Mouse (Mus musculus) heart, postnatal 25 days (tissue): ENCODE measurements around the gene Acss1. TPM values are rescaled to one million over a fixed set of nuclear protein-coding genes. Genes with fewer than 3 reads are reported as not detected.

Source experiments
- DNase-seq: peaks from one replicate; pipeline ENCODE4 v3.0.0; 2022; ENCODE audit warnings: low spot score
- intact Hi-C: fragments of 180-260 bp; cut with DNase I; formaldehyde crosslinking; loops from one replicate; pipeline ENCODE4 v1.15.1; 2025
- total RNA-seq, 2 experiments: library from RNA; stranded (reverse); gene quantifications; 2 replicates each; pipeline ENCODE4 v1.2.3; 2021

Acss1 gene
- total RNA-seq, 2 experiments from 2014 or later = 217 to 247 TPM

GRCm38 (mm10) chr2:150646411-150647121, 21.7 kb downstream of the Acss1 start:
- intact Hi-C loops = no loop called here

DNA sequence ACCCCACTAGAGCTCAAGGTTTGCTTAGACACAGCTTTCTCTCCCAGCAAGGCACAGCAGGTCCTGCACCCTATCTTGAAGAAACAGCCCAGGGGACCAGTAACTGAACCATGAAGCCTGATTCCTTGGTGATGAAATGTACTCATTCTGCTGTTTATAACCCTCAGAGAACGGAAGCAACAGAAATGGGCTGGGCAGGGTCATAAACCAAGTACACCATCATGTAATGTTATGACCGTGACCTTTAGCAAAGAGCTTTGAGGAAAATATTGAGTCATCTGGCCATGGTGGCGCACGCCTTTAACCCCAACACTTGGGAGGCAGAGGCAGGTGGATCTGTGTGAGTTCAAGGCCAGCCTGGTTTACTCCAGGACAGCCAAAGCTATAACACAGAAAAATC, 23.1 kb downstream of the Acss1 start:
- intact Hi-C loops = no loop called here
- DNase-seq = no peak

More at GRCm38 (mm10) chr2:150646411-150647121, 21.7 kb downstream of the Acss1 start:
- DNase-seq = no peak

DNA sequence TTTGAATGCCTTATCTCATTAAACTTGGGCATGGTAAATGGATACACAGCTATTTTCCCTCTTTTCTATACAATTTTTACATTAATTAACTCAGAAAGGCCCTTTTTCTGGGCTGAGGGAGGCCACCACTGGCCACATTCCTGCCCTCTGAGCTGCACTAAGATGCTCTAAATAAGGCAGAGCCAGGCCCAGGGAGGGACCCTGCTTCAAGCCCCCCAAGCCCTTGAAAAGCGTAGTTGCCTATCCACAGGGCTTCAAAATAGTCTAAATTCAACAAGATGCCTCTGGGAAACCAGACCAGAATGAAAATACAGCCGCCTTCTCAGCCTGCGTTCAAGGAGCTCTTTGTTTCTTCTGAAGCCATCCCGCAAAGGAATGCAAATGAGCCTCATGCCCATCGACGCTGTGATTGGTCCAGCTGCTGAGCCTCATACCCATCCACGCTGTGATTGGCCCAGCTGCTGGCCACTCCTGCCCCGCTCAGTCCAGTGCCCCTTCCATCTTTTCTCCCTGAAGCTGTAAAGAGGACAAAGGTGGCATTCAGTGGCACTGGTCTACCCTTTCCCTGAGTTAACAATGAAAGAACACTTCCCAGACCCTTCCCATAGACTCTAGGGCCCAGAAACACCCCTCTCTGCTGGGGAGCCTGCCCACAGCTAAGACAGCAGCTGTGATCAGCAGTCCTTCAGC, 24.4 kb downstream of the Acss1 start:
- DNase-seq = no peak
- intact Hi-C loops = no loop called here

DNA sequence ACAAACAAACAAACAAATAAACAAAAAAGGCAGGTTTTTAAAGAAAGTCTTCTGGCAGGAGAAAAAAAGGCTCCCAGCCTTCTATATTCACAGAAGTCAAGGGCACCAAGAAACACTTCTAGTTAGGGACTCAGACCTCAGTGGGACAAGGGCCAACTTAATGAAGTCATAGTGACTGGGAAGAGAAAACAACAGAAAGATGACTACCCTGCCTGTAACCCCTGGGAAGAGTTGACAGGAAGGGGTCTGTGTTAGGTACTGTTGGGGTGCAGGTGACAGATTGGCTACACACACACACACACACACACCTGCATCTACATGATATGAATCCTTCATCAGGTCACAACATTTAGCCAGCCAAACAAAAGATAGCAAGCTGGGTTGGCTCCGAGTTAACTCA, 25.1 kb downstream of the Acss1 start:
- DNase-seq = no peak
- intact Hi-C loops = no loop called here

GRCm38 (mm10) chr2:150638370-150638733, 29.9 kb downstream of the Acss1 start:
- no peak for DNase-seq
- intact Hi-C loops = no loop called here

- DNase-seq = no peak
- intact Hi-C loops = no loop called here
Measured at GRCm38 (mm10) chr2:150637702-150638369, 30.5 kb downstream of the Acss1 start.

DNA sequence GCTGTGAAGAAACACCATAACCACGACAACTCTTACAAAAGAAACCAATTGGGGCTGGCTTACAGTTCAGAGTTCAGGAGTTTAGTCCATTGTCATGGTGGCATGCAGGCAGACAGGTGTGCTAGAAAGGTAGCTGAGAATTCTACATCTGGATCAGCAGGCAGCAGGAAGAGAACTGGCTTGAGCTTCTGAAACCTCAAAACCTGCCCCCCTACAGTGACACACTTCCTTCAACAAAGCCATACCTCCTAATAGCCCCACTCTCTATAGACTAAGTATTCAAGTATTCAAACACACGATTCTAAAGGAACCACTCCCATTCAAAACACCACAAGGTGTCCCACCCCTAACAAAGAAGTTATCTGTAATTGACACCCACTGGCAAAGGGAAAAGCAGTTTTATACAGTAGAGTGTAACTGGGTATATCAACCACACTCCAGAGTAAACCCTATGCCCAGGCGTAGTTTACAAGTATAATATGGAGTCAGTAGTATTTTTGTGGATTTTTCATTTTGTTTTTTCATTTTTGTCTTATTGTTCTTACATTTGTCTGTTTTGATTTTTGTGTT, 32.3 kb downstream of the Acss1 start:
- intact Hi-C loops = no loop called here
- DNase-seq = no peak

GRCm38 (mm10) chr2:150629255-150629654, 39.0 kb downstream of the Acss1 start:
- intact Hi-C loops = no loop called here
- DNase-seq = no peak

DNA sequence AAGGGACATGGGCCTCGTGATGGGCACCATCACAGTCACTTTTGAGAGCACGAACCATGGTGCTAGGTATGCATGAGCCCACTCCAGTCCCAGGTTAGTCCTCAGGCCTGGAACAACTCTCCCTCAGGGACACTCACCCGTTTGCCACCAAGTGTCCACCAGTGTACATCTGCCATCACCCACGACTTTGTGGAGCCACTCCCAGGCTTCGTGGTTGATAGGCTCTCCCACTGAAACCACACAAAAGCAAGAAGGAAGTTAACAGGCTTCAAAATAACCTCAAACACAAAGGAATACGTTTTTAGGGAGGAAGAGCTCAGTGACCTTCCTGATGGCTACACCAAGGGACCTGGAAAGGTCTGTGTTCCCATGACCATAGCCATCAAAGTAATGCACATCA, 41.2 kb downstream of the Acss1 start:
- no peak for DNase-seq
- intact Hi-C loops = no loop called here

GRCm38 (mm10) chr2:150624926-150625325, 43.4 kb downstream of the Acss1 start:
- no peak for DNase-seq
- intact Hi-C loops = no loop called here

DNA sequence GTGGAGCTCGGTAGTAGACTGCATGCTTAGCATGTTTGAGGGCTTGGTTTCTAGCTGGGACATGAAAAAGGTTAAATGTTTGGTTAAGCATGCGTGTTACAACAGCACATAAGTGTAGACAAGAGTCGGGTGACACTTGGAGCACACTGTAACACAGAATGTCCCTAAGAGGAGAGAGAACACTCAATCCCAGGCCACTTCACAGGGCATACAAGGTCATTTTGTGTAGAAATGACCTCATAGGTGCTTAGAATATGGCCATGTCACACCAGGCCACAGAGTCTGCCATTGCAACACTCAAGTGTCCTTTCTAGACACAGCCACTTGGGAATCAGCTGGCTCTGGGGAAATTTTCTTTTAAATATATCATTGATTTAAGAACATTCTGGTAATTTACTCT, 44.3 kb downstream of the Acss1 start:
- intact Hi-C loops = no loop called here
- DNase-seq = no peak

DNA sequence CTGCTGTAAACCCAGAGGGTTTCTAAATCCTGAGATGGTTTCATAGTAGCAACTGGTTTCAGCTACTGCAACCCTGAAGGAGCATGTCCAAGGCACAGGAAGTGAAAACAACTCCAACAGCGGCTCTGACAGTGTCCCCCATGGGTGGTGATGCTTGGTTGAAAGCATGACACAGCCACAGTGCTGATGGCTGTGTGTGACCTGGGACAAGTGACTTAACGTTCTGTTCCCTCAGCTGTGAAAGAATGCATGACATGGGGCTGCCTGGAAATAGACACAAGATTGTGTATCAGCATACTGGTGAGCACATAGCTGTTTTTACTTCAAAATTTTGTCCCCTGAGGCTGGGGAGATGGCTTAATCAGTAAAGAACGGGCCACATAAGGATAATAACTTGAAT, 46.6 kb downstream of the Acss1 start:
- no peak for DNase-seq
- intact Hi-C loops = no loop called here

DNA sequence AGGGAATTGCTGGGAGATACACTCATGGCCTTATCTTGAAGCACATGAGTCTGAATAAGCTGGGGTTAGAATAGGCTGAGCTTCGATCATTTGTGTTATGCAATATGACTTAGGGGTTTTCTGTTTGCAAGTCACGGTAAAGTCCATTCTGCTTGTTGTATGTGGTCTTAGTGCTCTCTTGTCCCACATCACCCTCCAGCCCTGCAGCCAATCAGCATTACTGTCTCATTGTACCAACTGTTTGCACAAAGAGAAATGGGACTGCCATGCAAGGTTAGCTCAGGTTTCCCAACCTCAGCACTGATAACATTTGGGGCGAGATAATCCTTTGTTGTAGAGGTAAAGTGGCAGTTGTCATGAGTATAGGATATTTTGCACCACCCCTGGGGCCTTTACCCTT, 58.2 kb downstream of the Acss1 start:
- DNase-seq = no peak
- intact Hi-C loops = loop anchor here (10.0 kb wide), 1 partner anchor 395 kb away; no protein-coding TSS in a partner anchor

DNA sequence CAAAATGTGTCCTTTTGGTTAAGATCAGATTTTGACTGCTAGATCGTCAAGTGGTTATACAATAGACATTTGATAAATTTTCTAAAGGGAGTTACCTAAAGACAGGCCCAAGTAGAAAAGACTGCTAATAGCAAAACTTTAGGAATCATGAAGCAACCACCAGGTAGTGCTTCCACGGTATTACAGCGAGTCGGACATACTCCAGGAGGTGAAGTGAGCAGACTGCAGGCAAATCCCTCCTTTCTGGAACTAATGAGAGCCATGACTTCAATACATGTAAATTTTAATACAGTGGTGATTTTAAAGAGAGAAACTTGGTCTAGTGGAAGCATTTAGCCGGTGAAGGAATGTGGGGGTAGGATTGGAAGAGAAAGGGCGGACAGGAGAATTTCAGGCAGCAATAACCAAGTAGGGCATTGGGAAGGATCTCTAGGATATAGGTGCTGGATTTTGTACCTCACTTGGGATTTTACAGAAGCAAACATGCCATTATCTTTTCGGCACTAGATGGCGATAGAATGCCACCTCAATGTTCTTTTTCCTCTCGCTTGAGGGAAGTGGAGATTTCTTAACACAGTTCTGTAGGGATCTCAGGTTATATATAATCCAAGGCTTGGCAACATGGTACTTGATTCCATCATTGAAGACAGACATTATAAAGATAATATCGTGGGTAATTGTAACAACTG, 59.3 kb downstream of the Acss1 start:
- intact Hi-C loops = loop anchor here (1.0 to 5.0 kb wide), 3 partner anchors 66 to 298 kb away; partner anchors contain the start of genes Entpd6 and Gins1
- no peak for DNase-seq

DNA sequence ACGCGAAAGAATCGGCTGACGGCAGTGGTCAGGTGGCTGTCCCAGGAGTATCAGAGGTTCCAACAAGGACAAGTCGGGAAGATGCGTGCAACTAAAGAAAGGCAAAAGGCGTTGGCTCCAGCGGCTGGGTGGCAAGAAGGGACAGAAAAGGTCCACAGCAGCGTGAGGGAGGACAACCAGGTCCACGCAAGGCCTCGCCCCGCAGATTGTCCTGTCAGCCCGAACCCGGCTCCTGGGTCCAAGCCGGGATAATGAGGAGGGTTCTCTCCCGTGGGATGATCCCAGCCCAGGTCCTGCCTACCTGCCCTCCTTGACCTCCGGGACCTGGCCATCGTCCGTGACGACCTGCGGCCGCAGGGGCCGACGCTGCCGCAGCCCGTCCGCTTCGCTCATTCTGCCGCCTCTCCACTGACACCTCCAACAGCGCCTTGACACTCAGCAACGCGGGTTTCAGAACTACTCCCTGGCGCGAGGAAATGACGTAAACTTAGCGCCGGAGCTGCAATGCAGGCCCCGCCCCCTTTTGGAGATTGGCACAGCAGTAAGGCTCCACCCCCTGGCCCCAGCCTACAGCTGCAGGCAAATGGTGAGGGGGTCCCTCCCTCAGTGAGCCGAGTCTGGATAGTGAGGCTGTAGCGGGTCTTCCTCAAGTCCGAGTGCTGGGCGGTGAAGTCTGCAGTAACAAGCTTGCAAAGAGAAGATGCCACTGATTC, 60.1 kb downstream of the Acss1 start, which contains the start of gene Apmap:
Gene Apmap (minus strand): TSS at position 481 of the 713 bp plus-strand sequence.
- intact Hi-C loops = loop anchor here (2.0 to 5.0 kb wide), 2 partner anchors 141 to 299 kb away; partner anchors contain the start of genes Entpd6 and Gins1
- peak; percentile 87 for DNase-seq

DNA sequence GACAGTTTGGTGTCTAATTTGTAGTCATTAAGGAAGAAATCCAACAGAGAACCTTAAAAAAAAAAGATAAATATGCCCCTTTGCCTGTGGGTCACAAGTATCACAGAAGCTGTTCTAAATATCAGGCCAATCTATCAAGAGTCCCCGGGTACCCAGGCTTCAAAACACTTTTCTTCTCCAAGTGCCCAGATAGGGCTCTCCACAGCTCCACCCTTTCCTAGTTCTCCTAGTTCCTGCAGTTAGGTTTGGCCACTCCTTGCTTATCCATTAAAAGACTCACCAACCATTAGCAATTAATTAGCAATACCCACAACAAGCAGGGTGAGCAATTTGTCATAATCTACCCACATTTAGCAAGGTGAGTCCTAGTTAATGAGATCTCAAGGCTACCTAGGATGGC, 61.2 kb downstream of the Acss1 start:
- no peak for DNase-seq
- intact Hi-C loops = loop anchor here (5.0 kb wide), 1 partner anchor 300 kb away; the partner anchor contains the start of gene Gins1

DNA sequence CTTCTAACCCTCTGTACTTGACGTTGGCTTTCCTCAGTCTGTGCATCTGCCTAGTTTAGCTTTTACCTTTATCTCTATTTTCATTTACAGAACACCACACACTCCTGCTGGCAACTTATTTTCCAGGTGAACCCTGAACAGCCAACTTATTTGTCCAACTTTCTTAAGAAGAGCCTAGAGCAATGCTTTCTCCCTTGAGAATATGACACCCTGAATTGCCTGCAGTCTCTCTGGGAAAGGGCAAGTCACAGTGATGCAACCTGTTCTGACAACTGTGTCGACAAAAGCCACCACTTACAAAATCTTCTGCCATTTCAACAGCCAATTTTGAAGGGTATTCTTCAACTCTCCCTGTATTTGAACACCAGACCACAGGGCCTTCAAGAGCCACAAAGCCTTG, 63.5 kb downstream of the Acss1 start:
- DNase-seq = no peak
- intact Hi-C loops = loop anchor here (5.0 kb wide), 1 partner anchor 302 kb away; the partner anchor contains the start of gene Gins1

- intact Hi-C loops = no loop called here
- DNase-seq = no peak
Measured at GRCm38 (mm10) chr2:150602166-150602565, 66.1 kb downstream of the Acss1 start.

DNA sequence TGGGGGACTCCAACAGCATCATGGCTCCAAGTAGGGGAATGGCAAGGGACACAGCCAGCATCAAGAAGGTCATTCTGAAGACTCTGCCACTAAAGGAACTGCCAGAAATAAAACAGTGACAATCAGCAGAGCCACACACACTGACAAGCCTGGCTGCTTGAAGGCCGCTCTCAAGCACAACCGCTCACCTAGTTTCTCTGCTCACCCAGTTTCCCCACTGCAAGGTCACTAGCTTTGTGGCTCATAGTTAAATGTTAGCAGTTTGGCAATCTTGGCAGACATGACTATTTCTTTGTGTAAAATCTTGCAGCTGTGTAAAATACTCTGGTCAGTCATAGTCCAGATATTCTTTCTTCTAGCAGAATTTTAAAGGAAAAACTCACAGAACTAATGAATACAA, 68.0 kb downstream of the Acss1 start:
- DNase-seq = no peak
- intact Hi-C loops = no loop called here
